Mouse (Mus musculus): Measurements from ENCODE around the gene Usp46.

The Usp46 gene

DNA sequence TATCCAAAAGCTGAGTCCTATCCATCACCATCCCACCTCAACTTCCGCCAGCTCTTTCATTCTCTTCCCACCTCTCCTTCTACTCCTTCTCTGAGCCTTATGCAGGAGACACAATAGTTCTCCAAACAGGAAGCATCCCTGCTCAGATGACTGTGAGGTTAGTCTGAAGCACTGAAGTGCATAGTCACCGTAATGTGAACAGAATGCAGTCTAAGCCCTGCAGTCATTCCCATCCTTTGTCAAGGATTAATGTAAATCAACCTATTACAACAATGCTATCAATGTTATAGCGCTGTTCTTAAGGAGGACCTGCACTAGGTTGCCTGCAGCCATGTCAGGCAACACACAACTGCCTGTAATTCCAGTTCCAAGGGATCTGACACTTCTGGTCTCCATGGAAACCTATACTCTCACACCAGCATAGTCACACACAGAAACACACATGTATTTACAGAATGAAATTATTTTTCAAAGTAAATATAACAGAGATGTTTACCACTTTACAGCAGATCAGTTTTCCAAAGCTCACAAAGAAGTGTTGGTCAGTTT lies 115.1 kb downstream of the Usp46 start:
- DNase-seq (ENCODE audit: low spot score), result no peak

DNA sequence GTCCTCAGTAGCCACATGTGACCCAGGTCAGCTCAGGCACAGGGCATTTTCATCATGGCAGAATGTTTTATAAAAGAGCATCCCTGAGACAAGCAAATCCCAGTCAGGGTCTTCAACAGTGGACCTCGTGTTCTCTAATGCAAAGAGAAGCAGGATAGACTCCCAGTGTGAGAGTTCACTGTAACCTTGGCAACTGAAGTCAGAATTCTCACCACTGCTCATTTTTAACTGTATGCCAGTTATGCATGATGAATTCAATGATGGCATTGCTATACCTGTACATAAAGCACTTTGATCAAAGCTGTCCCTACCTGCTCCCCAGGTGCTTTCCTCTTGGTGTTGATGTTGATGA lies 116.6 kb downstream of the Usp46 start:
- DNase-seq (ENCODE audit: low spot score), result no peak

DNA sequence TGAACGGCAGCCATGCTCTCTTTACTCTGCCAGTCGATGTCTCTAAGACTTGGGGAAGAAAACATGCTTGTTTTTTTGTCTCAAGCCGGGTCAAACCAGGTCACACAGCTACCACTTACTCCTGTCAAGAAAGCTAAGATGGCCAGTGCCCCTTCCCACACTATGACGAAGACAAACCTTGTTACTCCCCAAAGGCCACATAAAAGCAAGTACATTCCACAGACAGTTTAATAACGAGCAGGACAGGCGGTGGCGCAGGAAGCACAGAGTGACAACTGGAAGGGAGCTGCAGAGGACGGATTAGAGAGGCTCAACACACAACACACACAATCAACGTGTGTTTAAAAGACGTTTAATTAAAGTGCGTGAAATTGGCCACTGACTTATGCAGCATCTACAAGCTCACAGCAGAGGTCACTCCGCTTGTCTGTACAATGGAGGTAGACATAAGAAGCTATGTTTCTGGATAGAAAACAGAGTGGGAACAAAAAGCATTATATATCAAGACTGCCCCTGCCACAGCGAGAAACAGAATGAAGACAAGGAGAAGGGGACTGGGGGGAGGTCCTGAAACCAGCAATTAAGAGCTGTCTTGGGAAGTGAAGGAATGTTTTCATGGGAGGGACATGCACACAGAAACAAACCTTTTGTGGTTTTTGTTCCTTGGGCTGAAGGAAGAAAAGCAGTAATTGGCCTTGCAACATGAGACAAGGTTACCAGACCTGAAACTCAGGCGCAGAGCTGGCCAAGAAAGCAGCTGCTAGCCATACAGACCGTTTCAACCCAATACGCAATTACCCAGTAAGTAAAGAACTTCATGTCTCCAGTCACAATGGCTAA lies 117.2 kb downstream of the Usp46 start:
- no peak for DNase-seq (ENCODE audit: low spot score)

All from T-cell, adult 2 months (primary cell).